Mouse (Mus musculus) adrenal gland, adult (tissue): ENCODE data around the gene Ttll7.

Experiments
- DNase-seq, 2 experiments: peaks; one replicate each; pipeline ENCODE4 v3.0.0; 2022 to 2023; ENCODE audit warnings: low spot score in 1 of 2; ENCODE audit not compliant: inconsistent age in 2 of 2

Ttll7 gene

DNA sequence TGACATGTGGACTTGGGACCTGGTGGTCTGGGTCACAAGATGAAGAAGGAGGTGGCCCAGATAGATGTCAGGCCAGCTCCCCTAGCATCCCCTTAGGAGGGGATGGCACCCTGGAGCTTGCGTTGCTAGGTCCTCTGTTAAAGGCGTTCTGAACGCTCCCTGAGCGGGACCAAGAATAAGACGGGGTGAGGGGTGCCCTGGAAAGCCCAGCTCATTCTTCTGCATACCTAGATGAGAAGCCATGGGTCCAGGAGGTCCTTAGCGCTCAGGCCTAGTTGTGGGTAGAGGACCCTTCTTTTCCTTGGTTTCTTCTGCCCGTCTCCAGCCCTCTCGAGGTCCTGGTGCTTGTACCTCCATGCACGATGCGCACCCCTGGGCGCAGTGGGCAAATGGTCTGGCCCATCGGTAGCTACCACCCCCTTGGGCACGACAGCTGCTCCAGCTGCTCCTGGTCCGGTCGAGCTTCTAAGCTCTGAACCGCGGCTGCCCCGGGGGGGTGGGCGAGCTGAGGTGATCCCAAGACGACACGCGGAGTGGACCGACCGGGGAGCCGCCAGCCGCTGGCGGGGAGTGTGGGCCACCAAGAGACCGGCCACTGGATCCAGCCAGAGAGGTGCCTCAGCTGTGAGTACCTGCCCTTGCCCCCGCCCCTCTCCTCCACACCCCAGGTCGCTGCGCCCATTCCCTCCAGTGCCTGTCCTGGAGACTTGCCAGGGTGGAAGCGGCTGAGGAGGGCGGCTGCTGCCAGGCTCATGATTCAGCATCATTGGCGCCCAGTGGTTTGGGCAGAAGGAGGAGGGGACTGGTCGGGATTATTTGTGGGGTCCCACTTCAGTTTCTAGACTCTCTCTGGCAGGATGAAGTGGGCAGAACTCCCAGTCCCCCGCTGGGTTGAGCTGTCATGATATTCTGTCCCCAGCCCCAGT, at the start of gene Ttll7:
Gene Ttll7 (plus strand): TSS at position 402 of the 926 bp plus-strand sequence.
- DNase-seq = peak; percentile 87 to 95

DNA sequence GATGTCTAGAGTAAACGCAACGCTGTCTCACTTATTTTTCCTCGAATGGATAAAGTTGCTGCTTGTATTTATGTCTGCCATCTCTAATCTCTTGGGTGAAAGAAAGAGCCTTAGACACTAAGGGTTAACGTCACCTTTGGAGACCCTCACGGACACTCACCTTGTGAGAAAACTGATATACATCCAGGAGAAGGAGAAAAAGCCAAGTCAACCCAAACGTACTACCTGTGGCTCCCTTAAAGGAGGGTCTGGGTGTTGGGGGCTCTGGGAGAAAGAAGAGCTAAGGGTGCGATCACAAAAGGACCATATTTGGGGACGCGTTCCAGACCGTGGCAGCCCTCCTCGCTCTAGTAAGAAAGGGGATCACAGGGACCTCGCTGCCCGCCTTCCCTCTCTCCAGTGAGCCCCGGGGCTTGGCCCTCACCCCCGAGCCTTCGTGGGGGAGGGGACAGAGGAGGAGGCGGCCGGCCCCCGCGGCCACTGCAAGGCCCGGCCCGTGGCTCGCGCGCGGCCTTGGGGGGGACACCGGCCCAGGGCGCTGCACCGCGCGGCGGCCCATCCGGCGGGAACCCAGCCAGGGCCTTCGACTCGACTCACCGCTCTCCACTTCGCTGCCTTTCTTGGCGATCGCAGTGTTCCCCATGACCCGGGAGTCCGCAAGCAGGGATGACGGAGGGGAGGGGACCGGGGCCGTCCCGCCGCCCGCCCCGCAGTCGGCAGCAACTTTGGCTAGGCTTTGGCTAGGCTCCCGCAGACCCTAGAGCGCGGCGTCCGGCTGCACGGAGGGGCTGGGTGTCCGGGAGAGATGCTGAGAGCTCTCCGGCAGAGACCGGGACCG, 39.9 kb upstream of the Ttll7 start:
- DNase-seq = no peak

DNA sequence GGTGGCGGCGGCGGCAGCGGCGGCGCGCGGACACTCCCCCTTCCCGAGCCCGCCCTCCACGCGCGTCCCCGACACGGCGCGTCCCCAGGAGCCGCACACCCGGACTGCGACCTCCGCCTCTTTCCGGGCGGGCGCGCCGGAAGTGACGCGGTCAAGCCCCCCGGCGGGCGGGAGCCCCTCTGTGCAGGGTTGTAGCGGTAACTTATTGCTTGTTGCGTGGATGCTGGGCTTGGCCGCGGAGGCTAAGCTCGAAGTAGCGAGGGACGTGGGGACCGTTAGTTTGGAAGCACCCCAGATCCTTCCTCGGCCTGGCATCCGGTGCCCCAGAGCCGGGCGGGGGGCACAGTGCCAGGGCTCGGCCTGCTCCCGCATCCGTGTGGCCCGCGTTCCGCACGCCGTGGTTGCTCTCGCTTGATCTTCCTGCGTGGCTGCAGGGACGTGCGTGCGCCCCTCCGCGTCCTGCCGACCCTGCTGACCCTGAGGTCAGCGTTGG, 39.2 kb upstream of the Ttll7 start, which contains the start of gene Prkacb:
Gene Prkacb (minus strand): TSS at position 90 of the 493 bp plus-strand sequence.
- peak; percentile 95 to 98 for DNase-seq

- DNase-seq = no peak
Observed at GRCm38 (mm10) chr3:146813624-146814023, 38.5 kb upstream of the Ttll7 start.

- no peak for DNase-seq
Observed at GRCm38 (mm10) chr3:146820718-146821117, 31.4 kb upstream of the Ttll7 start.

DNA sequence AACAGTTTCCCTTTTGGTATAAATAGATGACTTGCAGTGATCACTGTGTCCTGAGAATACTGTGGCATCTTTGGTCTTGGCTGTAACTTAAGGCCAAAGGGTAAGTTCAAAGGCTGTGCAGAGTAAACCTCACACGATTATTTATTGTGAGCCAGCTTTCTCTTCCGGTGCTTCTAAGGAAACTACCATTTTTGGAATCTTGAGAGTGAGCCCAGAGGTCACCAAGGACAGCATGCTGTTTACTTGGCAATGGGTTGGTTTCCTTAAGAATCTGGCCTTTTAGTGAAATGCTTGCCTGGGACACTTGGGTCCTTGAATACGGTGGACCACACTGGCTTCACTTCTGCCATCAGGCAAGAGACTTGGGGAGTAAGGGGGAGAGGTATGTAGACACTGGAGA, 9.4 kb upstream of the Ttll7 start:
- peak in 1 of 2 experiments; percentile 39 for DNase-seq

DNA sequence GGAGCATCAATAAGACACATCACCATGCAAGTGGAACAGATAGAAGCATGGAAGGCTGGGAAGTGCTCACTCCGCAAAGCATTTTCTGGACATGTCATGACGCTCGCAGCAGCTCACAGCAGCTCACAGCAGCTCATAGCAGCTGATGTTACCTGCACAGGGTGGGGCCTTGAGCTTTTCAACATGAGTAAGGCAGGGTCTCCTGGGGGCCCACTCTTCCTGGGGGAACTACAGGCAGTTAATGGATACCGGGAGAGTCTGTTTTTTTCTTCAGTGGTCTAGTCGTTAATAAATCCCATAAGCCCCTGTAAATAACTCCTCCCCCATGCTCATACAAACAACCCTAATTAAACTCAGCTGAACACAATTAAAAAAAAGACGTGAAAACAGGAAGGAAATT, 8.7 kb upstream of the Ttll7 start:
- DNase-seq = no peak

GRCm38 (mm10) chr3:146846237-146846636, 5.9 kb upstream of the Ttll7 start:
- peak; percentile 14 to 38 for DNase-seq

DNA sequence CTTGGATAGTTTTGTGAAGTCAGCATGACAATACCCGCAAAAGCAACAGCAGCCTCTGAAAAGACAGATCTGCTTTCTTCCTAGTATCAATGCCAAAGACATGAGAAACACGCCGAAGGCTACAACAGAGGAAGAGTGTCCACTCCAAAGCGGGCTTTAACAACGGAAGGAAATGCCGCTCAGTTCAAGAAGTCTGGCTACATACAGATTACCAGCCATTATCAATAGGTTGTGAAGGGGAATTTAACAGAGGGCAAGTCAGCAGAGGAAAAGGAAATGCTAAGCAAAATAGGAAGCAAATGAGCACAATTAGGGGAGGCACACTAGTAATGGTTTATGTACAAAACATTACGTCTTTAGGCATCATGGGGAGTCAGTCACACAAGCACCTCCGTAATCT, 4.1 kb upstream of the Ttll7 start:
- no peak for DNase-seq

GRCm38 (mm10) chr3:146849360-146849759, 2.8 kb upstream of the Ttll7 start:
- no peak for DNase-seq

DNA sequence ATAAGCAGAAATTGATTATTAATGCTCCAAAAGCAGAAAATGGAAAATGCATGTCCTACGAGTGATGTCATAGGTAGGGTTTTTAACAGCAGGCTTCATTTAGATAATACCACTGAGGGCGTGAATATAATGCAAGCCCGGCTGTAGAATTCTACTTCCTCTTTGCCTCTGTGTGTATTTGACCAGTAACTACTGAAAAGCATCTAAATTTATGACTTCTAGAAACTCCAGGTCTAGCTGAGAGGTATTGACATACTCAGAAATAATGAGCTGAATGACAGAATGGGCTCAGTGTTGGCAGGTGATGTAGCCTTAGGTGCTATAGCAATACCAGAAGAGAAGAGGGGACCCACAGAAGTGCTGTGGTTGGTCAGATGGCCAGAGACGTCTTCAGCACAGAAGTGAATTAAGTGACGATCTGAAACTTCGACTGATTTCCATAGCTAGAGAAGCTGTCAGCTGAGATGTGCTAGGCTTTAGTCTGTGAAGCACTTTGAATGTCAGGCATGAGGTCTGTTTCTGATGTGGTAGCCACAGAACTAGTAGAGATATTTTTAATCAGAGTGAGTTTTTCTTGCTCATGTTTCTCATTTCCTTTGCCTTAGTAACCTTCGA, 2.4 kb downstream of the Ttll7 start:
- no peak for DNase-seq

DNA sequence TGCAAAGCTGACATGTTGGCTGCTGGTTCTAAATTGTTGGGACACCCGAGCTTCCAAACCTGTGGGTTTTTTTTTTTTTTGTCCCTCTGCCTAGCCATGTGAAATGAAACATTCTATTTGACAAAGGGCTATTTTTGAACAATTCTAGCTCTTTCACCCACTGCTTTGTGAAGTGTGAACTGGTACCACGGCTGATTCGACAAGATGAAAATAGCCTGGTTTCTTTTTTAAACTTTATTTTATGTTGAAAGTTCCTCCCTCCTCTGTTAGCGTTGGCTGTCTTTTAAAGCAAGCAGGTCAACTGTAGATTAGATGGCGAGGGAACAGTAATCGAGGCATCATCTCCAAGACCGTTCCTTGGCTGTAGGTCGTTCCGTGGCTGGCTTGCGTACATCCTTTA, 5.2 kb downstream of the Ttll7 start:
- no peak for DNase-seq

- no peak for DNase-seq
Observed at GRCm38 (mm10) chr3:146860308-146860707, 8.1 kb downstream of the Ttll7 start.

GRCm38 (mm10) chr3:146866563-146866962, 14.4 kb downstream of the Ttll7 start:
- no peak for DNase-seq

DNA sequence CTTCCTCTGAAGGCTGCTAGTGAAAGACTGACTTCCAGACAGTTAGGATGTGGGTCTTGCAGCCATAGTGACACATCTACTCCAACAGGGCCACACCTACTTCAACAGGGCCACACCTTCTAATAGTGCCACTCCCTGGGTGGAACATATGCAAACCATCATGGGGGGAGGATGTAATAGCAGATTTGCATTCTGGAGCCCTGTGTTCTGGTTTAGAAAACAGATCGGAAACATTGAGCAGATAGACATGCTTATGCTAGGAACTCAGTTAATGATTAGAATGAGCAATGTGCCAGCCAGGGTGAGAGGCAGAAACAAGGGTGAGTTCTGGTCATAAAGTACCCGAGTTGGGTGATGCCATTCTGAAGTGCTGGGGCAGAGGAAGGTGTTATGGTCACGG, 19.8 kb downstream of the Ttll7 start:
- DNase-seq = no peak

- DNase-seq = no peak
Observed at GRCm38 (mm10) chr3:146875929-146876328, 23.8 kb downstream of the Ttll7 start.

DNA sequence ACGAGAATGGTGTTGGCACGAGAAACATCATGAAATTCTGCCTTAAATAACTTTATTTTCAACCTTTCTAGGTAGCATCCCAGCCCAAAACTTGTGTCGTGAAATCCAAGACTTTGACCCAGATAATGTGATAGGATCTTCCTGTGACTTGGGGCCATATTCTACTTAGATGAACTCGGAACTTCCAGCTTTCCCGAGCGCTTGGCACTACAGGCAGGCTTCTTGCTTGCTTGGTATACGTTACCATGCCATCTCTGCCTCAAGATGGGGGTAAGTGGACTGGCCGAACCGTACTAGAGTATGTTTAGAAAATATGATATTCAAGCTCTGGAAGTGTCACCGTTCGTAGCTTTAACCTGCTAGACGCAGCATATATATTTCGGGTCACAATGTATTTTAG, 41.8 kb downstream of the Ttll7 start:
- no peak for DNase-seq

GRCm38 (mm10) chr3:146896581-146896980, 44.4 kb downstream of the Ttll7 start:
- DNase-seq = no peak

DNA sequence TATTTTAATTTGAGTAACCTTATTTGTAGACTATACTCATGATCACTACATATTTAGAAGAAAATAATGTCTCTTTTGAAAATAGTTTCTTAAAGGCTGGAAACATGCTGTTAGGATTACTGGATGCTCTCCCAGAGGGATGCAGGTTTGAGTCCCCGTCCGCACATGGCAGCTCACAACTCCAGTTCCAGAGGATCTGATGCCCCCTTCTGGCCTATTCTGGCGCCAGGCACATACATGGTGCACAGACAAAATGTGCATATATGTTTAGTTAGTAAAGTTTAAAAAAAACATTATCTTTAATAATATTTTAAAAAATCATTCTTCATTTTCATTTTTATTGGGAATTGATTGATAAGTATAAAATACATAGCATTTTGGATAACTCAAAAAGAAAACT, 47.9 kb downstream of the Ttll7 start:
- no peak for DNase-seq

DNA sequence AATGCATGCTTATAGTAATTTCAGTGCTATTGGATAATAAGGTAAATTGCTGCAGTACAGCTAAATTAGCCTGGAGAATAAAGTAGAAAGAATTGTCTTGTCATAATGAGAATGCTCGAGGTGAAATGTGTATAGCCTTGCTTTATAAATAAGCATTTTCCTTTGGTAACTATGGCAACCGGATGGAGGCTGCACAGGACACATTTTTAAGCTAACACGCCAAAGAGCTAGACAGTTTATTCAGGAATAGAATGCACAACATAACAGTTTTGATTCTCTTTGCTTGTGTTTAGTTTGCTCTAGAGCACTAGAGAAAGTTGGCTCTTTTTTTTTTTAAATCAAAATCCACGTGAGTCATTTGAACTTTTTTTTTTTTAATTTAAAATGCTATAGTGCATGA, 49.6 kb downstream of the Ttll7 start:
- DNase-seq = no peak

DNA sequence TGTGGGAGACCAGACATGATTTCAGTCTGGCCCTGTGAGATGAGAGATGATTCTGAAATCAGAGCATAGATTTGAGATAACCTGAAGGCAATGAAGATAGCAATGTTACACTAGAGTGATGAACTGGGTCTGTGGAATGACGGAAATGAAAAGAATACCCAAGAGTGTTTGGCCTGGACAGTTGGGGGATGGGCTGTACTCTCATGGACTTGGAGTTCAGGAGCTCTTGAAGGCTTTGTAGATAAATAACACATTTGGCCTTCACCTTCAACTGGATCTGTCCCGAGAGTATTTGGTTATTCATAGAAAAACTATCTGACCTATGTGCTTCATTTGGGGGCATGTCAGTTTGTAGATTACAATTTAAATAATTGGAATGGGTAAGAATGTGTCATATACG, 53.4 kb downstream of the Ttll7 start:
- DNase-seq = peak; percentile 62 to 67
